31 mouse cellular contexts compared by ENCODE assay signal in the genomic region with DNA sequence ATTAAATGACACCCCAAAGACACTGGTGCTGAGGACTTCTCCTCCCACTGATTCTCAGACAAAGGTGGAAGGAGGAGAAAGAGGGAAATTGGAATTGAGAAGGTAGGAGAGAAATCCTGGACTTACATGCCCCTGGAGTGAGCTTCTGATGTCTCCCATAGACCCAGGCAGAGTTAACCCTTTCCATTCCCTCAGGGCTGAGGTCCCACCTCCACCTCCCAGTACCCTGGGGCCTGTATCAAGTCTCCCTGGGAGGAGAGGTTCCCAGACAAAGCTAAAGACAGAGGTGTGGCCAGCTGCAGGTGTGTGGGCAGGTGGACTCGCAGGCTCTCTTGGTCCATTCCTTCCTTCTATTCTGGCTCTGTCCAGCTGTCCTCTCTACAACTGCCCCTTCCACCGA. TPM values are rescaled to one million over a fixed set of nuclear protein-coding genes. Genes with fewer than 3 reads are reported as not detected.
"Had no signal": no experiment of that assay in that cellular context is flagged by ENCODE, and none has a peak within 500 bp of the region (broad histone marks: within the 10 kb centered on the region; RNA-seq: fewer than 3 reads in every experiment).

No protein-coding gene starts in this region.

- H3K9me3 ChIP-seq: embryonic facial prominence, embryonic 10.5 days; embryonic facial prominence, embryonic 12.5 days; embryonic facial prominence, embryonic 13.5 days; embryonic facial prominence, embryonic 15.5 days; forebrain, embryonic 10.5 days; forebrain, embryonic 12.5 days; forebrain, embryonic 13.5 days; forebrain, embryonic 15.5 days had no signal

- H3K27ac ChIP-seq: embryonic facial prominence, embryonic 10.5 days; embryonic facial prominence, embryonic 12.5 days; embryonic facial prominence, embryonic 13.5 days; embryonic facial prominence, embryonic 15.5 days; forebrain, embryonic 10.5 days; forebrain, embryonic 12.5 days; forebrain, embryonic 13.5 days; forebrain, embryonic 15.5 days; gastrocnemius, adult 2 months; heart, adult 2 months had no signal

- H3K4me3 ChIP-seq: embryonic facial prominence, embryonic 10.5 days; embryonic facial prominence, embryonic 12.5 days; embryonic facial prominence, embryonic 13.5 days; embryonic facial prominence, embryonic 15.5 days; erythroblast, embryonic 14.5 days; forebrain, embryonic 10.5 days; forebrain, embryonic 12.5 days; forebrain, embryonic 13.5 days; forebrain, embryonic 15.5 days; gastrocnemius, adult 2 months; heart, adult 2 months had no signal

- H3K9ac ChIP-seq: embryonic facial prominence, embryonic 12.5 days; embryonic facial prominence, embryonic 13.5 days; embryonic facial prominence, embryonic 15.5 days; forebrain, embryonic 12.5 days; forebrain, embryonic 13.5 days; forebrain, embryonic 15.5 days; forebrain, postnatal 0 days had no signal

- DNase-seq: cerebellum, adult 8-10 months; cerebellum, adult 9-10 months; cerebellum, adult 9-11 months; cerebellum, postnatal 10 days; cerebellum, postnatal 14 days; cerebellum, postnatal 25 days; cerebellum, postnatal 36 days; embryo, embryonic 11 days; forebrain, postnatal 0 days; gastrocnemius, adult 2 months; gastrocnemius, postnatal 10 days; gastrocnemius, postnatal 14 days; gastrocnemius, postnatal 25 days; gastrocnemius, postnatal 36 days; heart, adult 18-20 months; heart, adult 2 months had no signal

- ATAC-seq: forebrain, embryonic 13.5 days; forebrain, embryonic 14.5 days; forebrain, embryonic 15.5 days; forebrain, embryonic 16.5 days; forebrain, postnatal 0 days had no signal

- H3K4me2 ChIP-seq: embryonic facial prominence, embryonic 12.5 days; embryonic facial prominence, embryonic 13.5 days; embryonic facial prominence, embryonic 15.5 days; forebrain, embryonic 12.5 days; forebrain, embryonic 13.5 days; forebrain, embryonic 15.5 days had no signal

- H3K36me3 ChIP-seq: embryonic facial prominence, embryonic 10.5 days; embryonic facial prominence, embryonic 12.5 days; embryonic facial prominence, embryonic 13.5 days; embryonic facial prominence, embryonic 15.5 days; forebrain, embryonic 10.5 days; forebrain, embryonic 12.5 days; forebrain, embryonic 15.5 days had no signal

RNA-seq across cellular contexts. Expression of gene Plekhg6, which starts 1.4 kb away (rescaled TPM):
- total RNA-seq: common myeloid progenitor, adult 5-6 weeks; gastrocnemius, adult 18-20 months; gastrocnemius, adult 2 months; gastrocnemius, adult 8-10 months; gastrocnemius, postnatal 14 days; gastrocnemius, postnatal 25 days; gastrocnemius, postnatal 36 days; granulocyte monocyte progenitor cell, adult 5-6 weeks; heart, adult 18-20 months had no signal
- polyA plus RNA-seq: erythroblast, embryonic 14.5 days; forebrain, embryonic 14.5 days; forebrain, embryonic 16.5 days had no signal
